Mouse (Mus musculus): ENCODE measurements at regions not wholly inside any gene's neighbourhood (a gene's known extent, or its start where the extent isn't known, plus 50 kb on each side); places are given as distances from the start of the nearest gene placed in this dataset.
A peak's percentile ranks its signal among the peaks of the same experiment; 100 is the strongest.

- peak; percentile 79 for DNase-seq (ENCODE audit: low spot score)
Measured at GRCm38 (mm10) chrX:152918212-152918611, 88.1 kb upstream of the Usp51 start.

DNA sequence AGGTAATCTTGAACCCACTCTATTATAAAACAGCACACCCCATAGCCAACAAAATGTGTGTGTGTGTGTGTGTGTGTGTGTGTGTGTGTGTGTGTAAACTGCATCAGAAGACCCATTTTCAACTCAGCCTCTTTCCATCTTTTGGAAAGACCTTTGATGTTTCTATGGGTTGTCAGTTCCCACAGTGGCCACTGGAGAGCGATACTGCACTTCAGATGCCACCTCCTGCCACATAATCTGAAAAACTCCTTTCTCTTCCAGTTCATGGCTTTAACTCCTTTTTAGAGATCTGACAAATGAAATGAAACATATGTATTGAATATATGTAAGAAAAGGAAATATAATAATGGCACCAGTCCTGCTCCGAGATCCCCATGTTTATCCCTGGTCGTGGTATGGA lies 79.3 kb upstream of the Usp51 start:
- DNase-seq (ENCODE audit: low spot score) = peak; percentile 56

GRCm38 (mm10) chrX:152946201-152946600 lies 60.1 kb upstream of the Usp51 start:
- DNase-seq (ENCODE audit: low spot score) = peak; percentile 1

Measured in embryo, embryonic 10.5 days (tissue).